Mouse (Mus musculus): Measurements from ENCODE around the gene Colq. TPM values are rescaled to one million over a fixed set of nuclear protein-coding genes. Genes with fewer than 3 reads are reported as not detected.

Gene Colq
- polyA plus RNA-seq, 1 experiment from 2014 or later = 0.20 TPM

DNA sequence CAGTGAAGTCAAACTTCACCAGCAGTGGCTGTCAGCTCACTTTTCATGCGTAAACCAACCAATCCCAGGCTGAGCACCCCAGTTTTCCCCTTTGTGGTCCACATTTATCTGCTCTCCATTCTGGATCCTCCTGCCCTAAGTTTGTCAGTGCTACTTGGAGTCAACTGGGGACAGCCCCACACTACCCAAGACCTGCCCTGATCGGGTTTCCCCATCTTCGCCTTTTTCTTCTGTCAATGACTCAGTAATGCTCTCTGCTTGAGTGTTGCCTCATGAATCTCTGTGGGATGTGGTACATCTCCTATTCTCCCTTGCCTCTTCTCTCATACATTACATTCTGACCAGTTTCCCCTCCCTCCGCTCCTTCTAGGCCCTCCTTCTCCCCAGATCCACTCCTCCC lies 6.3 kb upstream of the Colq start:
- DNase-seq (ENCODE audit: low spot score) = no peak
- no peak overlapping the region for H3K4me3 ChIP-seq
- no peaks in the 10 kb centered on the region for H3K9me3 ChIP-seq (replicated peaks)
- no peaks in the 10 kb centered on the region for H3K36me3 ChIP-seq
- no peak overlapping the region for H3K27ac ChIP-seq
- H3K27me3 ChIP-seq (ENCODE audit: low read depth, poor library complexity, severe bottlenecking) = no peaks in the 10 kb centered on the region
- WGBS = 93% methylated on average over 4 of the region's 4 CpGs
- peaks cover 12% of the 10 kb centered on the region for H3K4me1 ChIP-seq

- Histone ChIP-seq H3K36me3 (no peaks in the 10 kb centered on the region), H3K4me1 (peaks cover 12% of the 10 kb centered on the region), H3K27ac (no peak overlapping the region), H3K4me3 (no peak overlapping the region), H3K9me3 (replicated peaks) (no peaks in the 10 kb centered on the region), H3K27me3 (ENCODE audit: low read depth, poor library complexity, severe bottlenecking) (no peaks in the 10 kb centered on the region)
- DNase-seq (ENCODE audit: low spot score) = no peak
- WGBS = 85% methylated on average over 7 of the region's 7 CpGs
Measured at GRCm38 (mm10) chr14:31596408-31596807, 5.3 kb upstream of the Colq start.

DNA sequence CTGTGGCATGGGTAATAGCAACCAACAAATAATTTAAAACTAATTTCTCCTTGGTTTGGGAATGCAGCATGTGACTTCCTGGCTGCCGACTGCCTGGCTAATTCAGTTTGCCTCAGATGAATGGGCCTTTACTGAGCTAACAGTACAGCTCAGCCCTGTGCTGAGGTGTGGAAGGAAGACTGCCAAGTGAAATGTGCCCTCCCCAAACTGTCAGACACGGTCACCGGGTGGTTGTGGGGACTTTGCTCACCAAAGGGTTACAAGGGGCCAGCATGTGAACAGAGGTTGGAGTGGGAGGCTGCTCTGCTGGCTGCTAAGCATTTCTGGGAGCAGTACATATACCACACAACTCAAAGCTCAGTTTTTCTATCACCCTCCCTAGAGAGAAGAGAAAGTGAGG lies 3.5 kb upstream of the Colq start:
- H3K4me3 ChIP-seq = no peak overlapping the region
- no peak overlapping the region for H3K27ac ChIP-seq
- WGBS = 79% methylated on average over 3 of the region's 3 CpGs
- H3K27me3 ChIP-seq (ENCODE audit: low read depth, poor library complexity, severe bottlenecking) = no peaks in the 10 kb centered on the region
- no peaks in the 10 kb centered on the region for H3K9me3 ChIP-seq (replicated peaks)
- no peak for DNase-seq (ENCODE audit: low spot score)
- H3K4me1 ChIP-seq = peaks cover 3% of the 10 kb centered on the region
- H3K36me3 ChIP-seq = no peaks in the 10 kb centered on the region

DNA sequence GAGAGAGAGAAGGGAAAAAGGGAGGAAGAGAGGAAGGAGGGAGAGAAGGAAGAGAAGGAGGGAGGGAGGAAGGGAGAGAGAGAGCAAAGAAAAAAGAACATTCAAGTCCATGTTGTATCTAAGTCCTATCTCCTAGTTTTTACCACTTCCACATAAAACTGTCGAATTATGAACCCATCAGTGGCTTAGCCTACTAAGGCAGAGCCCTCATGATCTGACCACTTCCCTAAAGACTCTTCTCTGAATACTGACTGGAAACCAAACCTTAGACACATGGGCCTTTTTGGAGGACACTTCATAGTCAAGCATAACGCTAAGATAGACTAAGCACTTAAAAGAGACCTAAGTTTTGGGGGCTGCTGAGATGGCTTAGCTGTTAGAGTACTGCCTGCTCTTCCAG lies 1.9 kb upstream of the Colq start:
- no peaks in the 10 kb centered on the region for H3K9me3 ChIP-seq (replicated peaks)
- no peak overlapping the region for H3K4me3 ChIP-seq
- no peaks in the 10 kb centered on the region for H3K27me3 ChIP-seq (ENCODE audit: low read depth, poor library complexity, severe bottlenecking)
- WGBS = 89% methylated on average over 2 of the region's 2 CpGs
- no peaks in the 10 kb centered on the region for H3K4me1 ChIP-seq
- H3K36me3 ChIP-seq = no peaks in the 10 kb centered on the region
- DNase-seq (ENCODE audit: low spot score) = no peak
- H3K27ac ChIP-seq = no peak overlapping the region

- H3K4me1 ChIP-seq = no peaks in the 10 kb centered on the region
- no peaks in the 10 kb centered on the region for H3K9me3 ChIP-seq (replicated peaks)
- no peak overlapping the region for H3K4me3 ChIP-seq
- WGBS = 93% methylated on average over 8 of the region's 8 CpGs
- no peak for DNase-seq (ENCODE audit: low spot score)
- H3K27ac ChIP-seq = no peak overlapping the region
- H3K27me3 ChIP-seq (ENCODE audit: low read depth, poor library complexity, severe bottlenecking) = no peaks in the 10 kb centered on the region
- no peaks in the 10 kb centered on the region for H3K36me3 ChIP-seq
Measured at GRCm38 (mm10) chr14:31586451-31586850, 4.7 kb downstream of the Colq start.

GRCm38 (mm10) chr14:31583082-31583481 lies 8.1 kb downstream of the Colq start:
- Histone ChIP-seq H3K27ac (no peak overlapping the region), H3K27me3 (ENCODE audit: low read depth, poor library complexity, severe bottlenecking) (no peaks in the 10 kb centered on the region), H3K4me1 (peaks cover 4% of the 10 kb centered on the region; the same call in 1 of the 2 replicates), H3K4me3 (no peak overlapping the region), H3K36me3 (no peaks in the 10 kb centered on the region), H3K9me3 (replicated peaks) (no peaks in the 10 kb centered on the region)
- DNase-seq (ENCODE audit: low spot score) = no peak
- 88% methylated on average over 9 of the region's 9 CpGs for WGBS

- Histone ChIP-seq H3K27me3 (ENCODE audit: low read depth, poor library complexity, severe bottlenecking) (no peaks in the 10 kb centered on the region), H3K4me1 (peaks cover 34% of the 10 kb centered on the region), H3K9me3 (replicated peaks) (no peaks in the 10 kb centered on the region), H3K36me3 (no peaks in the 10 kb centered on the region), H3K4me3 (no peak overlapping the region), H3K27ac (peak overlapping the region; percentile 19; the same call in 1 of the 2 replicates)
- 70% methylated on average over 9 of the region's 9 CpGs for WGBS
- no peak for DNase-seq (ENCODE audit: low spot score)
Measured at GRCm38 (mm10) chr14:31577966-31578735, 13.0 kb downstream of the Colq start.

DNA sequence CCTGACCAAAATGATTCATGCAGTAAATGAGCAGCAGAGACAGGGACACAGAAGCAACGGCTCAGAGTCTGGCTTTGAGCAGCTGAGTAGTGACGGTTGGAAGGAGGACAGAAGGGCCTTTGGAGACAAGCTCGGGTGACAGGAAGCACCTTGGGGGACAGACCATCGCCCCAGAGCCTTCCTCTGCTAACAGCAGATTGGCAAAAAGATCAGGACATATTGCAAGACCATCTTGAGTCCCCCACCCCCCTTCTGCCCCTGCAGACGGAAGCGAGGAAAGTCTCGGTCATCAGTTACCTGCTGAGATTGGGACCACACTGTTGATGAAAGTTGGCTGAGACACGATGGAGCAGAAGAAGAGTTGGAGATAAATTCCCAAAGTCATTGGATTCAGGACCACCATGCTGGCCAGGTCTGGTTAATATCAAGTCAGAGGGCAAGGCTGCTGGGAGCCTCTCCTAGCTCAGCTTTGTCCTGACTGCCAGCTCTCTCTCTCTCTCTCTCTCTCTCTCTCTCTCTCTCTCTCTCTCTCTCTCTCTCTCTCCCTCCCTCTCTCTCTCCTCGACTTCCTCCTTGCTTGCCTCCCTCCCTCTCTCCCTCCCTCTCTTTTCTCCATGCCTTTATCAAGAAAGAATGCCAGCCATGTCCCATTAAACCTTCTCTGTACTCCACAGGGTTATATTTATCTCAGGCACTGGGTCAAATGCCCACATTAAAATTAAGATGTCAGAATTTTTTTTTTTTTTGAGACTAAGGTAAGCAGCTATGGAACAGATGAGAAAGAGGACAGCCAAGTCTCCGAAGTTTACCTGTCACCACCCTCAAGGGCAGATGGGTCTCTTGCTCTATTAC lies 14.1 kb downstream of the Colq start:
- peak overlapping the region; percentile 39; the same call in 1 of the 2 replicates for H3K27ac ChIP-seq
- H3K36me3 ChIP-seq = no peaks in the 10 kb centered on the region
- H3K27me3 ChIP-seq (ENCODE audit: low read depth, poor library complexity, severe bottlenecking) = no peaks in the 10 kb centered on the region
- 47% methylated on average over 10 of the region's 10 CpGs for WGBS
- H3K4me1 ChIP-seq = peaks cover 34% of the 10 kb centered on the region
- no peak for DNase-seq (ENCODE audit: low spot score)
- no peaks in the 10 kb centered on the region for H3K9me3 ChIP-seq (replicated peaks)
- no peak overlapping the region for H3K4me3 ChIP-seq

DNA sequence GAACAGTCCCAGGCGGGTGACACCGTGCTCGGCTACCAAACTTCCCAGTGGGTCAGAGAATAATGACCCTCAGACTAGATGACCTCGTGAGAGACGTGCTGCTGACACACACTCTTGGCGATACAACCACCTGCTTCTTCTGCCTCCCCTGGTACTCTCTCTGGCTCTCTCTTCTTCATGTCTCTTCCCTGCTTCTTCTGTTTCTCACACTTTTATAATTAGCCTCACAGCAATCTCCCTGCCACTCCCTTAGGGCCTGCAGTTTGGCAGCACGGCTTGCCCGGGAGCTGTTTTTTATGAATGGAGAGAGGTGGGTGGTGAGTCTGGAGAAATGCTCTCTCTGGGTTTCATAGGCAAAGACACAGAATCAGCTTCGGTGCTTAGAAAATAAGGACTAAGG lies 15.3 kb downstream of the Colq start:
- no peaks in the 10 kb centered on the region for H3K36me3 ChIP-seq
- H3K27ac ChIP-seq = peak overlapping the region; percentile 39; the same call in 1 of the 2 replicates
- 77% methylated on average over 9 of the region's 9 CpGs for WGBS
- no peak for DNase-seq (ENCODE audit: low spot score)
- no peaks in the 10 kb centered on the region; the same call in 1 of the 2 replicates for H3K27me3 ChIP-seq (ENCODE audit: low read depth, poor library complexity, severe bottlenecking)
- no peaks in the 10 kb centered on the region for H3K9me3 ChIP-seq (replicated peaks)
- H3K4me1 ChIP-seq = peaks cover 34% of the 10 kb centered on the region
- H3K4me3 ChIP-seq = no peak overlapping the region

DNA sequence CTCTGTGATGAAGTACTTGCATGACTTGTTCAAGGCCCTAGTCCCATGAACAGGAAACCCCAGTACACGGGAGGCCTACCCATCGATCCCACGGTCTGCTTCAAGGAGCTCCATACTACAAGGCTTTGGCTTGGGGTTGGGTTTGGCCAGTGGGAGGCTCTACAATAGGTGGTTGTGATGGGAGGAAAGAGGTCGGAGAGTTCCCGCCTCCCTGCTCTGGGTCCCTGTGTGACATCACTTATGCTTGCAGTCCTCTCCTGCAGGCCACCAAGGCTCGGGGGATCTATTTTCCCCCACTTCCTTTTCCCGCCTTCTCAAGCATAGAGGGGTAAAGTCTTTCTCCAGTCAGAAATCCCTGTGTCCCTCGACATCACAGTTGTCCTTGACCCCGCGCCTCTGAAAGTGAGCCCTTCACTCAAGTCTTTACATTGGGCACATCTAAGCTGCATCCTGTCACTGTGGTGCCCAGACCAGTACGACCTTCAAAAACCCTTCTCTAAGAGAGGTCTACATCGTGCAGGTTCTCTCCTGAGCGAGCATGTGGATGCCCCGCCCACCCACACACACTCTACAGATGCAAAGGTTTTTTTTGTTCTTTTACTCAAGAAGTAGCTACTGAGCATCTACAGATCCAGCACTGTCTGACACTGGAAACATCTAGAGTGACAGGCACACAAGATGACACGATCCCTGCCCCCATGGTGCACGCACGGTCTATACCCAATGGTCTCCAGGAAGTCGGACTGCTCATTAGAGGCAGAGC lies 16.1 kb downstream of the Colq start:
- Histone ChIP-seq H3K9me3 (replicated peaks) (no peaks in the 10 kb centered on the region), H3K27me3 (ENCODE audit: low read depth, poor library complexity, severe bottlenecking) (no peaks in the 10 kb centered on the region; the same call in 1 of the 2 replicates), H3K27ac (no peak overlapping the region), H3K4me3 (no peak overlapping the region), H3K36me3 (no peaks in the 10 kb centered on the region), H3K4me1 (peaks cover 34% of the 10 kb centered on the region)
- WGBS = 93% methylated on average over 18 of the region's 18 CpGs
- DNase-seq (ENCODE audit: low spot score) = no peak

- 89% methylated on average over 9 of the region's 9 CpGs for WGBS
- Histone ChIP-seq H3K27me3 (ENCODE audit: low read depth, poor library complexity, severe bottlenecking) (no peaks in the 10 kb centered on the region; the same call in none of the 2 replicates), H3K4me3 (no peak overlapping the region), H3K36me3 (no peaks in the 10 kb centered on the region), H3K27ac (no peak overlapping the region), H3K9me3 (replicated peaks) (no peaks in the 10 kb centered on the region), H3K4me1 (peaks cover 31% of the 10 kb centered on the region)
- no peak for DNase-seq (ENCODE audit: low spot score)
Measured at GRCm38 (mm10) chr14:31572561-31573175, 18.5 kb downstream of the Colq start.

DNA sequence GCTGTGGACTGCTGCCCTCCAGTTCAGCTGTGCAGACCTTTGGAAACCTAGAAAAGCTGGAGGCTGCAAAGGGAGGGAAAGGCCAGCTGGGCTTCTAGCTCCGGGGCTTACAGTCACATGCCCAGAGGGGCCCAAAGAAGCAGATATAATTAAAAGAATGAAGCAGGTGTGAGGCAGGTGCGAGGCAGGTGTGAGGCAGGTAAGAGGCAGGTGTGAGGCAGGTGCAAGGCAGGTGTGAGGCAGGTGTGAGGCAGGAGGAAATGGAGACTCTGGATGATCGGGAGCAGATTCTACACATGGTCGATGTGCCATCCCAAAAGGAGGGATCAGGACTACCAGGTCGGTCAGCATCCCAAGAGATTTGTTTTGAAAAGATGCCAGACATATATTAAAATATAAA lies 19.7 kb downstream of the Colq start:
- 93% methylated on average over 5 of the region's 5 CpGs for WGBS
- Histone ChIP-seq H3K9me3 (replicated peaks) (no peaks in the 10 kb centered on the region), H3K4me3 (no peak overlapping the region), H3K27ac (no peak overlapping the region), H3K36me3 (no peaks in the 10 kb centered on the region), H3K4me1 (peaks cover 18% of the 10 kb centered on the region), H3K27me3 (ENCODE audit: low read depth, poor library complexity, severe bottlenecking) (no peaks in the 10 kb centered on the region; the same call in none of the 2 replicates)
- DNase-seq (ENCODE audit: low spot score) = no peak
